Mouse (Mus musculus) MEL (cell line): ENCODE results near the gene Gm7697.
"Not testable (repeated sequence)": the region's sequence is repeated elsewhere in the genome, so short reads cannot be mapped to it uniquely, and the experiment has no call there.

ENCODE experiments used
- BHLHE40 ChIP-seq: IDR thresholded peaks from 2 replicates; pipeline ENCODE4 v1.6.1; 2012; ENCODE audit warnings: low read depth, mild to moderate bottlenecking, inconsistent platforms, low read length, improper control_type of control experiment, borderline replicate concordance
- CHD2 ChIP-seq: IDR thresholded peaks from 2 replicates; pipeline ENCODE4 v1.6.1; 2011; ENCODE audit warnings: low read length, improper control_type of control experiment
- CTCF ChIP-seq, 3 experiments: IDR thresholded peaks in 2 of 3; conservative IDR thresholded peaks in 1 of 3; 2 replicates each; pipeline ENCODE4 v1.5.1; 2011 to 2012; ENCODE audit warnings: low read length in 3 of 3, low read depth in 2 of 3, mild to moderate bottlenecking in 2 of 3, improper control_type of control experiment in 1 of 3, inconsistent platforms in 1 of 3, mixed read lengths in 1 of 3, moderate library complexity in 1 of 3; ENCODE audit not compliant: control insufficient read depth in 1 of 3, insufficient read depth in 1 of 3, poor library complexity in 1 of 3, severe bottlenecking in 1 of 3
- EP300 ChIP-seq, 2 experiments: IDR thresholded peaks; 2 replicates each; pipeline ENCODE4 v1.6.1; 2011; ENCODE audit warnings: improper control_type of control experiment in 2 of 2, low read length in 2 of 2, low read depth in 1 of 2, mild to moderate bottlenecking in 1 of 2
- ETS1 ChIP-seq: IDR thresholded peaks from 2 replicates; pipeline ENCODE4 v1.6.1; 2012; ENCODE audit warnings: low read depth, mild to moderate bottlenecking, inconsistent platforms, low read length, improper control_type of control experiment, moderate library complexity
- GATA1 ChIP-seq: IDR thresholded peaks from 2 replicates; pipeline ENCODE4 v1.6.1; 2011; ENCODE audit warnings: low read depth, low read length, improper control_type of control experiment
- JUND ChIP-seq: IDR thresholded peaks from 2 replicates; pipeline ENCODE4 v1.6.1; 2011; ENCODE audit warnings: low read depth, mild to moderate bottlenecking, improper control_type of control experiment, low read length
- KAT2A ChIP-seq: conservative IDR thresholded peaks from 2 replicates; pipeline ENCODE4 v1.6.1; 2012; ENCODE audit warnings: low read depth, low read length, improper control_type of control experiment, inconsistent platforms
- MAZ ChIP-seq: IDR thresholded peaks from 2 replicates; pipeline ENCODE4 v1.6.1; 2012; ENCODE audit warnings: low read depth, mild to moderate bottlenecking, inconsistent platforms, low read length, improper control_type of control experiment
- NELFE ChIP-seq: IDR thresholded peaks from 2 replicates; pipeline ENCODE4 v1.6.1; 2011; ENCODE audit warnings: low read depth, low read length, improper control_type of control experiment
- POLR2AphosphoS2 ChIP-seq: IDR thresholded peaks from 2 replicates; pipeline ENCODE4 v1.6.1; 2011; ENCODE audit warnings: low read length, improper control_type of control experiment
- TAL1 ChIP-seq: IDR thresholded peaks from 2 replicates; pipeline ENCODE4 v1.6.1; 2012; ENCODE audit warnings: mild to moderate bottlenecking, inconsistent platforms, low read length, moderate library complexity, mixed read lengths
- ZC3H11A ChIP-seq: IDR thresholded peaks from 2 replicates; pipeline ENCODE4 v1.6.1; 2012; ENCODE audit warnings: low read depth, mild to moderate bottlenecking, inconsistent platforms, low read length, improper control_type of control experiment

GRCm38 (mm10) chr8:69551249-69551648, 28.5 kb upstream of the Gm7697 start:
- TF ChIP-seq EP300 (IDR thresholded peaks at IDR 0.05; ENCODE audit: low read depth in 1 of 2, low read length in 2 of 2); MAZ; TAL1; BHLHE40; CHD2; CTCF (IDR thresholded peaks at IDR 0.05 in 2 of 3, conservative IDR thresholded peaks at IDR 0.05 in 1 of 3; ENCODE audit: control insufficient read depth in 1 of 3, insufficient read depth in 1 of 3, low read depth in 2 of 3, low read length in 3 of 3, poor library complexity in 1 of 3, severe bottlenecking in 1 of 3); JUND; GATA1; KAT2A; NELFE; ETS1; POLR2AphosphoS2; ZC3H11A: not testable (repeated sequence)
